Mouse (Mus musculus): Measurements from ENCODE around the gene Foxj1. TPM values are rescaled to one million over a fixed set of nuclear protein-coding genes. Genes with fewer than 3 reads are reported as not detected.

The Foxj1 gene
- polyA plus RNA-seq, 1 experiment from 2014 or later: 13.2 TPM

GRCm38 (mm10) chr11:116353535-116353934 lies 18.3 kb upstream of the Foxj1 start:
- Histone ChIP-seq H3K4me2 (ENCODE audit: low read length) (no peak overlapping the region), H3K4me3 (ENCODE audit: low read length) (no peak overlapping the region), H3K36me3 (ENCODE audit: control insufficient read depth, insufficient read depth, low read length) (peaks cover 17% of the 10 kb centered on the region), H3K9me3 (ENCODE audit: control insufficient read depth, low read length) (no peaks in the 10 kb centered on the region), H3K9ac (ENCODE audit: low read depth, low read length) (no peak overlapping the region), H3K27ac (ENCODE audit: low read depth, low read length) (no peak overlapping the region), H3K4me1 (ENCODE audit: control insufficient read depth, insufficient read depth, low read depth, low read length) (no peaks in the 10 kb centered on the region), H3K27me3 (replicated peaks; ENCODE audit: control insufficient read depth, insufficient read depth, low read length) (no peaks in the 10 kb centered on the region)
- no peak for ATAC-seq
- 94% methylated on average over 8 of the region's 8 CpGs for WGBS

- no peak overlapping the region for H3K27ac ChIP-seq (ENCODE audit: low read depth, low read length)
- H3K4me1 ChIP-seq (ENCODE audit: control insufficient read depth, insufficient read depth, low read depth, low read length): no peaks in the 10 kb centered on the region
- no peak overlapping the region for H3K4me3 ChIP-seq (ENCODE audit: low read length)
- no peaks in the 10 kb centered on the region for H3K9me3 ChIP-seq (ENCODE audit: control insufficient read depth, low read length)
- no peaks in the 10 kb centered on the region for H3K27me3 ChIP-seq (replicated peaks; ENCODE audit: control insufficient read depth, insufficient read depth, low read length)
- WGBS: 95% methylated on average over 5 of the region's 5 CpGs
- no peak overlapping the region for H3K4me2 ChIP-seq (ENCODE audit: low read length)
- no peak for ATAC-seq
- peaks cover 21% of the 10 kb centered on the region for H3K36me3 ChIP-seq (ENCODE audit: control insufficient read depth, insufficient read depth, low read length)
- no peak overlapping the region for H3K9ac ChIP-seq (ENCODE audit: low read depth, low read length)
Measured at GRCm38 (mm10) chr11:116351294-116351693, 16.1 kb upstream of the Foxj1 start.

GRCm38 (mm10) chr11:116347955-116348354 lies 12.8 kb upstream of the Foxj1 start:
- Histone ChIP-seq H3K27me3 (replicated peaks; ENCODE audit: control insufficient read depth, insufficient read depth, low read length) (no peaks in the 10 kb centered on the region), H3K9ac (ENCODE audit: low read depth, low read length) (no peak overlapping the region)

GRCm38 (mm10) chr11:116347012-116347411 lies 11.8 kb upstream of the Foxj1 start:
- no peak for ATAC-seq
- Histone ChIP-seq H3K27me3 (replicated peaks; ENCODE audit: control insufficient read depth, insufficient read depth, low read length) (no peaks in the 10 kb centered on the region), H3K9me3 (ENCODE audit: control insufficient read depth, low read length) (no peaks in the 10 kb centered on the region), H3K36me3 (ENCODE audit: control insufficient read depth, insufficient read depth, low read length) (peaks cover 29% of the 10 kb centered on the region), H3K9ac (ENCODE audit: low read depth, low read length) (no peak overlapping the region), H3K4me1 (ENCODE audit: control insufficient read depth, insufficient read depth, low read depth, low read length) (peaks cover 2% of the 10 kb centered on the region; the same call in 1 of the 2 replicates), H3K27ac (ENCODE audit: low read depth, low read length) (no peak overlapping the region), H3K4me2 (ENCODE audit: low read length) (no peak overlapping the region), H3K4me3 (ENCODE audit: low read length) (no peak overlapping the region)
- 82% methylated on average over 7 of the region's 7 CpGs for WGBS

More at GRCm38 (mm10) chr11:116347955-116348354, 12.8 kb upstream of the Foxj1 start:
- Histone ChIP-seq H3K4me3 (ENCODE audit: low read length) (no peak overlapping the region), H3K4me1 (ENCODE audit: control insufficient read depth, insufficient read depth, low read depth, low read length) (peaks cover 2% of the 10 kb centered on the region; the same call in 1 of the 2 replicates), H3K36me3 (ENCODE audit: control insufficient read depth, insufficient read depth, low read length) (peaks cover 26% of the 10 kb centered on the region), H3K4me2 (ENCODE audit: low read length) (no peak overlapping the region), H3K27ac (ENCODE audit: low read depth, low read length) (no peak overlapping the region), H3K9me3 (ENCODE audit: control insufficient read depth, low read length) (no peaks in the 10 kb centered on the region)
- 79% methylated on average over 5 of the region's 5 CpGs for WGBS
- ATAC-seq: no peak

GRCm38 (mm10) chr11:116342069-116342791 lies 7.0 kb upstream of the Foxj1 start:
- H3K9ac ChIP-seq (ENCODE audit: low read depth, low read length): no peak overlapping the region
- H3K9me3 ChIP-seq (ENCODE audit: control insufficient read depth, low read length): no peaks in the 10 kb centered on the region
- ATAC-seq: peak; percentile 84
- H3K4me3 ChIP-seq (ENCODE audit: low read length): no peak overlapping the region
- WGBS: 60% methylated on average over 25 of the region's 25 CpGs
- no peaks in the 10 kb centered on the region for H3K27me3 ChIP-seq (replicated peaks; ENCODE audit: control insufficient read depth, insufficient read depth, low read length)
- peaks cover 19% of the 10 kb centered on the region for H3K36me3 ChIP-seq (ENCODE audit: control insufficient read depth, insufficient read depth, low read length)
- peaks cover 2% of the 10 kb centered on the region; the same call in 1 of the 2 replicates for H3K4me1 ChIP-seq (ENCODE audit: control insufficient read depth, insufficient read depth, low read depth, low read length)
- peak overlapping the region; percentile 62 for H3K27ac ChIP-seq (ENCODE audit: low read depth, low read length)
- no peak overlapping the region for H3K4me2 ChIP-seq (ENCODE audit: low read length)

- 87% methylated on average over 6 of the region's 6 CpGs for WGBS
- no peak overlapping the region for H3K9ac ChIP-seq (ENCODE audit: low read depth, low read length)
- peaks cover 34% of the 10 kb centered on the region for H3K4me1 ChIP-seq (ENCODE audit: control insufficient read depth, insufficient read depth, low read depth, low read length)
Measured at GRCm38 (mm10) chr11:116337531-116337930, 2.3 kb upstream of the Foxj1 start.

GRCm38 (mm10) chr11:116337000-116337399 lies 1.8 kb upstream of the Foxj1 start:
- 63% methylated on average over 12 of the region's 12 CpGs for WGBS

More at GRCm38 (mm10) chr11:116337531-116337930, 2.3 kb upstream of the Foxj1 start:
- H3K4me2 ChIP-seq (ENCODE audit: low read length): no peak overlapping the region
- no peak overlapping the region for H3K27ac ChIP-seq (ENCODE audit: low read depth, low read length)
- H3K9me3 ChIP-seq (ENCODE audit: control insufficient read depth, low read length): no peaks in the 10 kb centered on the region
- H3K27me3 ChIP-seq (replicated peaks; ENCODE audit: control insufficient read depth, insufficient read depth, low read length): peaks cover 14% of the 10 kb centered on the region
- no peaks in the 10 kb centered on the region for H3K36me3 ChIP-seq (ENCODE audit: control insufficient read depth, insufficient read depth, low read length)
- no peak overlapping the region for H3K4me3 ChIP-seq (ENCODE audit: low read length)
- ATAC-seq: no peak

GRCm38 (mm10) chr11:116336393-116336792 lies 1.2 kb upstream of the Foxj1 start:
- peaks cover 14% of the 10 kb centered on the region for H3K27me3 ChIP-seq (replicated peaks; ENCODE audit: control insufficient read depth, insufficient read depth, low read length)
- H3K4me2 ChIP-seq (ENCODE audit: low read length): peak overlapping the region; percentile 100
- H3K36me3 ChIP-seq (ENCODE audit: control insufficient read depth, insufficient read depth, low read length): no peaks in the 10 kb centered on the region
- no peak for ATAC-seq
- WGBS: 65% methylated on average over 4 of the region's 4 CpGs
- H3K27ac ChIP-seq (ENCODE audit: low read depth, low read length): peak overlapping the region; percentile 85
- peaks cover 38% of the 10 kb centered on the region for H3K4me1 ChIP-seq (ENCODE audit: control insufficient read depth, insufficient read depth, low read depth, low read length)
- H3K4me3 ChIP-seq (ENCODE audit: low read length): no peak overlapping the region
- no peaks in the 10 kb centered on the region for H3K9me3 ChIP-seq (ENCODE audit: control insufficient read depth, low read length)
- H3K9ac ChIP-seq (ENCODE audit: low read depth, low read length): no peak overlapping the region; the same call in 1 of the 2 replicates

More at GRCm38 (mm10) chr11:116337000-116337399, 1.8 kb upstream of the Foxj1 start:
- H3K9ac ChIP-seq (ENCODE audit: low read depth, low read length): no peak overlapping the region
- H3K36me3 ChIP-seq (ENCODE audit: control insufficient read depth, insufficient read depth, low read length): no peaks in the 10 kb centered on the region
- H3K27me3 ChIP-seq (replicated peaks; ENCODE audit: control insufficient read depth, insufficient read depth, low read length): peaks cover 14% of the 10 kb centered on the region
- H3K4me2 ChIP-seq (ENCODE audit: low read length): no peak overlapping the region
- no peaks in the 10 kb centered on the region for H3K9me3 ChIP-seq (ENCODE audit: control insufficient read depth, low read length)
- ATAC-seq: no peak
- H3K4me3 ChIP-seq (ENCODE audit: low read length): no peak overlapping the region
- no peak overlapping the region for H3K27ac ChIP-seq (ENCODE audit: low read depth, low read length)
- peaks cover 38% of the 10 kb centered on the region for H3K4me1 ChIP-seq (ENCODE audit: control insufficient read depth, insufficient read depth, low read depth, low read length)

GRCm38 (mm10) chr11:116334417-116334782 lies 799 bp downstream of the Foxj1 start:
- WGBS: 3% methylated on average over 23 of the region's 26 CpGs
- H3K4me3 ChIP-seq (ENCODE audit: low read length): peak overlapping the region; percentile 58
- no peak for ATAC-seq
- peak overlapping the region; percentile 46 for H3K27ac ChIP-seq (ENCODE audit: low read depth, low read length)
- H3K4me1 ChIP-seq (ENCODE audit: control insufficient read depth, insufficient read depth, low read depth, low read length): peaks cover 49% of the 10 kb centered on the region
- no peaks in the 10 kb centered on the region for H3K9me3 ChIP-seq (ENCODE audit: control insufficient read depth, low read length)
- H3K9ac ChIP-seq (ENCODE audit: low read depth, low read length): peak overlapping the region; percentile 56
- peaks cover 14% of the 10 kb centered on the region for H3K27me3 ChIP-seq (replicated peaks; ENCODE audit: control insufficient read depth, insufficient read depth, low read length)
- peak overlapping the region; percentile 100 for H3K4me2 ChIP-seq (ENCODE audit: low read length)
- H3K36me3 ChIP-seq (ENCODE audit: control insufficient read depth, insufficient read depth, low read length): no peaks in the 10 kb centered on the region
